Mouse (Mus musculus) hindbrain, embryonic 11.5 days (tissue): Measurements from ENCODE around the gene Cfap20. TPM values are rescaled to one million over a fixed set of nuclear protein-coding genes. Genes with fewer than 3 reads are reported as not detected.
A peak's percentile ranks its signal among the peaks of the same experiment; 100 is the strongest.

Source experiments
- ATAC-seq: fragments of 200-750 bp; cut with Nextera tagmentation; 2 replicates; pipeline ENCODE4 v1.8.0; 2017; ENCODE audit warnings: mild to moderate bottlenecking, moderate TSS enrichment, moderate library complexity; ENCODE audit not compliant: low FRiP score
- DNase-seq: peaks from one replicate; pipeline ENCODE4 v3.0.0-alpha.2; 2015; ENCODE audit warnings: low spot score
- H3K27ac ChIP-seq: fragments of 300-500 bp; sonication (generic); 2 replicates; pipeline ENCODE4 v1.5.1; 2014; ENCODE audit warnings: mild to moderate bottlenecking, low read depth, low read length
- H3K27me3 ChIP-seq: fragments of 300-500 bp; sonication (generic); 2 replicates; pipeline ENCODE4 v1.6.1; 2014; ENCODE audit warnings: mild to moderate bottlenecking, low read length, moderate library complexity, mixed read lengths; ENCODE audit not compliant: control insufficient read depth, insufficient read depth
- H3K36me3 ChIP-seq: fragments of 300-500 bp; sonication (generic); 2 replicates; pipeline ENCODE4 v1.6.1; 2014; ENCODE audit warnings: mild to moderate bottlenecking, low read length, moderate library complexity, mixed read lengths; ENCODE audit not compliant: control insufficient read depth, insufficient read depth
- H3K4me1 ChIP-seq: fragments of 300-500 bp; sonication (generic); replicated peaks from 2 replicates; pipeline ENCODE4 v1.6.1; 2014; ENCODE audit warnings: low read length, mixed read lengths; ENCODE audit not compliant: control insufficient read depth, insufficient read depth
- H3K4me2 ChIP-seq: fragments of 300-500 bp; sonication (generic); replicated peaks from 2 replicates; pipeline ENCODE4 v1.6.1; 2014; ENCODE audit warnings: mild to moderate bottlenecking, low read depth, low read length
- H3K4me3 ChIP-seq: fragments of 300-500 bp; sonication (generic); 2 replicates; pipeline ENCODE4 v1.5.1; 2014; ENCODE audit warnings: low read depth, low read length
- H3K9ac ChIP-seq: fragments of 300-500 bp; sonication (generic); 2 replicates; pipeline ENCODE4 v1.6.1; 2014; ENCODE audit warnings: low read depth, low read length
- H3K9me3 ChIP-seq: fragments of 300-500 bp; sonication (generic); 2 replicates; pipeline ENCODE4 v1.6.1; 2016; ENCODE audit warnings: low read length; ENCODE audit not compliant: control insufficient read depth
- WGBS: fragments of 180-500 bp; shearing (Covaris S2); extraction: QIAGEN DNeasy Blood & Tissue Kit; methylation state at CpG from one replicate; pipeline ENCODE4 v1.1.7; 2014; 5-methylcytosine and 5-hydroxymethylcytosine counted together
- polyA plus RNA-seq: library from polyadenylated mRNA; unstranded; fragments of >200 nt; fragmentation: Nextera tagmentation; extraction: Ambion mirVana; gene quantifications from 2 replicates; pipeline ENCODE4 v1.2.1, GENCODE M21; 2014

The Cfap20 gene
- polyA plus RNA-seq = 141 and 145 TPM in 2 replicates

GRCm38 (mm10) chr8:95434686-95435439 is at the start of gene Cfap20:
Gene Cfap20, minus strand, starts transcription at chr8:95434869.
- H3K4me2 ChIP-seq = peak within 1 kb of the TSS; percentile 83
- H3K9ac ChIP-seq = peak within 1 kb of the TSS; percentile 90
- 1% methylated on average over 51 of the region's 51 CpGs for WGBS
- no peaks in the 10 kb centered on the region for H3K36me3 ChIP-seq
- H3K9me3 ChIP-seq = no peaks in the 10 kb centered on the region
- H3K4me1 ChIP-seq = peaks cover 6% of the 10 kb centered on the region
- H3K4me3 ChIP-seq = peak within 1 kb of the TSS; percentile 82
- ATAC-seq (peak; percentile 97), DNase-seq (peak; percentile 100)
- no peaks in the 10 kb centered on the region for H3K27me3 ChIP-seq
- peak within 1 kb of the TSS; percentile 84 for H3K27ac ChIP-seq

- no peaks in the 10 kb centered on the region for H3K4me1 ChIP-seq
- 0 out of 2 replicates have a peak, but pooled peaks cover 3% of the 10 kb centered on the region for H3K36me3 ChIP-seq
- H3K27me3 ChIP-seq = no peaks in the 10 kb centered on the region
- DNase-seq (no peak), ATAC-seq (no peak)
- WGBS = 97% methylated on average over 4 of the region's 4 CpGs
- H3K4me2 ChIP-seq = no peak overlapping the region
- H3K9me3 ChIP-seq = no peaks in the 10 kb centered on the region
- no peak overlapping the region for H3K4me3 ChIP-seq
- H3K27ac ChIP-seq = no peak overlapping the region
- H3K9ac ChIP-seq = no peak overlapping the region
Measured at GRCm38 (mm10) chr8:95470008-95470407, 35.3 kb upstream of the Cfap20 start.

DNA sequence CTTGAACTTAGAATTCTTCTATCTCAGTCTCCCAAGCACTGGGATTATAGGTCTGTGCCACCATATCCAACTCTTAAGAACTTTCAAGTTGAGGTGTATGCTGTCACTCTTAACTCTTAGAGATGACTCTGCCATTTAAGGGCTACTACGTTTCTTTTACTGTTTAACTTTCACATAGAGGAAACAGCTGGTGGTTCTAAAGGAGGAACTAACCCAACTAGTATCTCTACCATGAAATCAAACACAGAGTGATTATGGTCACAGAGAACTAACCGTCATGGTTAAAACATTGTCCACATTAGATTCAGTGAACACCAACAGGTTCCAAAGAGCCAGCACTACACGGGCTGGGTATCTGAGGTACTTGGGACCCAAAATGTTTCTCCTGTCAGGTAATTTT is 34.3 kb upstream of the Cfap20 start:
- 94% methylated on average over 3 of the region's 3 CpGs for WGBS
- DNase-seq = no peak
- Histone ChIP-seq H3K9ac (no peak overlapping the region), H3K36me3 (0 out of 2 replicates have a peak, but pooled peaks cover 3% of the 10 kb centered on the region), H3K27me3 (no peaks in the 10 kb centered on the region), H3K4me1 (no peaks in the 10 kb centered on the region), H3K4me2 (no peak overlapping the region), H3K4me3 (no peak overlapping the region), H3K27ac (no peak overlapping the region), H3K9me3 (no peaks in the 10 kb centered on the region)
- no peak for ATAC-seq

- H3K4me1 ChIP-seq = no peaks in the 10 kb centered on the region
- DNase-seq (no peak), ATAC-seq (no peak)
- H3K27me3 ChIP-seq = no peaks in the 10 kb centered on the region
- H3K4me2 ChIP-seq = no peak overlapping the region
- H3K9ac ChIP-seq = no peak overlapping the region
- no peak overlapping the region for H3K4me3 ChIP-seq
- WGBS = 92% methylated on average over 2 of the region's 2 CpGs
- H3K27ac ChIP-seq = no peak overlapping the region
- H3K36me3 ChIP-seq = no peaks in the 10 kb centered on the region
- no peaks in the 10 kb centered on the region for H3K9me3 ChIP-seq
Measured at GRCm38 (mm10) chr8:95466543-95466942, 31.9 kb upstream of the Cfap20 start.

- Histone ChIP-seq H3K4me1 (no peaks in the 10 kb centered on the region), H3K9ac (no peak overlapping the region), H3K27ac (no peak overlapping the region), H3K36me3 (peaks cover 10% of the 10 kb centered on the region), H3K27me3 (no peaks in the 10 kb centered on the region), H3K4me2 (no peak overlapping the region), H3K9me3 (no peaks in the 10 kb centered on the region), H3K4me3 (no peak overlapping the region)
- ATAC-seq (no peak), DNase-seq (no peak)
- WGBS = 81% methylated on average over 8 of the region's 8 CpGs
Measured at GRCm38 (mm10) chr8:95452518-95452917, 17.8 kb upstream of the Cfap20 start.

DNA sequence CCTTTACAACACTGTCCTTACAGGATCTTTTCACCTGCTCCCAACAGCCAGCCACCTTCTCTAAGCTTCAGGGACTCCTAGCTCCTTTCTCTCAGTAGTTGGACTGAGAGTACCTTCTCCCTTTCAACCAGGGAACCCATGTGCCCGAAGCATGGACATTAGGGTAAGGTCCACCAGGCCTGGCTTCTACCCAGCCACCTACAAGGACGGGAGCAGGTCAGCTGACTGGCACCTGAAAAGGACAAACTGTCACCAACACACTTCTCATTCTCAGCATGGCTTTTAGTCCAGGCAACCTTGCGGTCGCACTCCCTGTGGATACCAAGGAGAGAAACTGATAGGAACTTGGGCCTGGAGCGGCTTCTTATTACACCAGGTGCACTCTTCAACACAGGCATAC is 15.6 kb upstream of the Cfap20 start:
- Histone ChIP-seq H3K4me3 (no peak overlapping the region), H3K9ac (no peak overlapping the region), H3K9me3 (no peaks in the 10 kb centered on the region), H3K36me3 (no peaks in the 10 kb centered on the region), H3K4me2 (no peak overlapping the region), H3K27me3 (no peaks in the 10 kb centered on the region), H3K27ac (no peak overlapping the region), H3K4me1 (no peaks in the 10 kb centered on the region)
- ATAC-seq (no peak), DNase-seq (no peak)
- 93% methylated on average over 5 of the region's 5 CpGs for WGBS

GRCm38 (mm10) chr8:95447661-95448060 is 13.0 kb upstream of the Cfap20 start:
- Histone ChIP-seq H3K4me1 (no peaks in the 10 kb centered on the region), H3K4me3 (no peak overlapping the region), H3K4me2 (no peak overlapping the region), H3K9ac (no peak overlapping the region), H3K27me3 (no peaks in the 10 kb centered on the region), H3K9me3 (no peaks in the 10 kb centered on the region), H3K27ac (no peak overlapping the region), H3K36me3 (no peaks in the 10 kb centered on the region)
- 91% methylated on average over 7 of the region's 7 CpGs for WGBS
- ATAC-seq (no peak), DNase-seq (no peak)

GRCm38 (mm10) chr8:95445042-95445441 is 10.4 kb upstream of the Cfap20 start:
- Histone ChIP-seq H3K27ac (no peak overlapping the region), H3K9me3 (no peaks in the 10 kb centered on the region), H3K4me2 (no peak overlapping the region), H3K4me1 (no peaks in the 10 kb centered on the region), H3K36me3 (no peaks in the 10 kb centered on the region), H3K9ac (no peak overlapping the region), H3K4me3 (no peak overlapping the region), H3K27me3 (no peaks in the 10 kb centered on the region)
- no peak for DNase-seq
- no peak for ATAC-seq
- WGBS = 89% methylated on average over 4 of the region's 4 CpGs

DNA sequence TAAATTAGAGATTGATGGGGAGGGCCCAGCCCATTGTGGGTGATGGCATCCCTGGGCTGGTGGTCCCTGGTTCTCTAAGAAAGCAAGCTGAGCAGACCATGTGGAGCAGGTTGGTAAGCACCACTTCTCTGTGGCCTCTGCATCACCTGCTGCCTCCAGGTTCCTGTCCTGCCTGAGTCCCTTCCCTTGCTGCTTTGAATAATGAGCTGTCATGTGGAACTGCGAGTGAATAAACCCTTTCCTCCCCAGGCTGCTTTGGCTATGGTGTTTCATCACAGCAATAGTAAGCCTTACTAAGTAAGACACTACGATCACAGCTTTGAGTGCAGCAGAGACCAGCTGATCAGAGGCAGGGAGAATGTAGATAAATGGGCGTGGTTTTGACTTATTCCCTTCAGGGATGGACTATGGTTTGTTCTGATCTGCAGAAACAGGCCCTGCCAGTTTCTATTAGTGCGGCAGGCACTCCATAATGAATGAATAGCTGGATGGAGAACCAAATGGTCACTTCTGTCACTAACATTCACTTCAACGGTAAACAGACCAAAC is 6.9 kb upstream of the Cfap20 start:
- Histone ChIP-seq H3K9me3 (no peaks in the 10 kb centered on the region), H3K36me3 (no peaks in the 10 kb centered on the region), H3K27ac (no peak overlapping the region), H3K9ac (no peak overlapping the region), H3K27me3 (no peaks in the 10 kb centered on the region), H3K4me3 (no peak overlapping the region), H3K4me2 (no peak overlapping the region), H3K4me1 (no peaks in the 10 kb centered on the region)
- 64% methylated on average over 5 of the region's 5 CpGs for WGBS
- DNase-seq (no peak), ATAC-seq (no peak)
